Mouse (Mus musculus): ENCODE measurements at regions not wholly inside any gene's neighbourhood (a gene's known extent, or its start where the extent isn't known, plus 50 kb on each side); places are given as distances from the start of the nearest gene placed in this dataset.

DNA sequence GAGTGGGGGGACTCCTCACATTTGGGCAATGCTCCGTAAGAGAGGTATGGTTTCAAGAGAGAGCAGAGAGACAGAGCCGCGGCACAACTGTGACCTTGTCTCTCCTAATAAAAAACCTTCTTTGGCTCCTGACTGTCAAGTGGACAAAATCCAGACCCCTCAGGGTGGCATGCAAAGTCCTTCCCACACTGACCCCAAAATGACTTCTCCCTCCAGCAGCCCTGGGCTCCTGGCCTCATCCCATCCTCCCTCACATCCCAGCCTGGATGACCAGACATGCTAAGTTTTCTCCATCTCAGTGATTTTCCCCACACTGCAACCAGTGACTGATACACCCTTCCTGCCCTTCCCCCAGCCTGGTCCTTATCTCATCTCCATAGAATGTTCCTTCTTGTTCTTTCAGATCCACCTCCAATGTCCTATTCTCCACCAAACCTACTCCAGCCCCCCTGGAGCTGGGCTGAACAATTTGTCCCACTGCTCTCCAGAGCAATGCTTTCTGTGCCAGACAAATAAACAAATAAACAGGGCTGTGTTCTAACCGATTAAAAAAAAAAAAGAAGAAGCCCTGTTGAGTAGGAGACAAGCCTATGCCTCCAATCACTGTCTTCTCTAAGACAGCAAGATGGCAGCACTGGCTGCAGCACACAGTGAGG, 75.7 kb upstream of the Zmiz1 start:
- Histone ChIP-seq H3K9ac (ENCODE audit: low read depth, low read length) (no peak overlapping the region), H3K9me3 (ENCODE audit: control insufficient read depth, low read length) (no peaks in the 10 kb centered on the region), H3K4me3 (ENCODE audit: low read length) (no peak overlapping the region), H3K27me3 (replicated peaks; ENCODE audit: control insufficient read depth, insufficient read depth, low read length) (no peaks in the 10 kb centered on the region), H3K4me2 (ENCODE audit: low read depth, low read length) (no peak overlapping the region), H3K27ac (ENCODE audit: low read length) (0 out of 2 replicates have a peak overlapping the region, but pooled peaks have one; percentile 4), H3K36me3 (ENCODE audit: control insufficient read depth, insufficient read depth, low read length) (no peaks in the 10 kb centered on the region), H3K4me1 (ENCODE audit: control insufficient read depth, insufficient read depth, low read length) (peaks cover 9% of the 10 kb centered on the region)
- WGBS: 55% methylated on average over 4 of the region's 4 CpGs
- ATAC-seq: no peak

DNA sequence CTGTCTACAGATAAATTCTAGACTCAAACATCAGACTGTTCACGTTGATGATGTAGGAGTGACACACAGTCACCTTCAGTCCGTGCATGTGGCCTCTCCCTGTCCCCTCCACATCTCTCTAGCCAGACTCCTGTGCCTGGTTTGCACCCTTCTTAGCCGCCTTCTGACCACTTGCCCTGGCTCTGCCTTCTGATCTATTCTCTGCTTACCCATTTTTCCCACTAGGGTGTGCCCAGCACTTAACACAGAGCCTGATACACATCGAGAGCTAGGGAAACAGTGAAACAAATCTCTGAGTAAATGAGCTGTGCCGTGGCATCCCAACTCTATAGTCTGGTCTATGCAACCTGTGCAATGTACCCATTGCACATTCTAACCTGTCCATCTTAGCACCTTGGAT, 73.3 kb upstream of the Zmiz1 start:
- WGBS: 51% methylated on average over 5 of the region's 5 CpGs
- Histone ChIP-seq H3K4me3 (ENCODE audit: low read length) (no peak overlapping the region), H3K9ac (ENCODE audit: low read depth, low read length) (no peak overlapping the region), H3K27ac (ENCODE audit: low read length) (no peak overlapping the region), H3K27me3 (replicated peaks; ENCODE audit: control insufficient read depth, insufficient read depth, low read length) (no peaks in the 10 kb centered on the region), H3K4me1 (ENCODE audit: control insufficient read depth, insufficient read depth, low read length) (0 out of 2 replicates have a peak, but pooled peaks cover 3% of the 10 kb centered on the region), H3K36me3 (ENCODE audit: control insufficient read depth, insufficient read depth, low read length) (no peaks in the 10 kb centered on the region), H3K9me3 (ENCODE audit: control insufficient read depth, low read length) (no peaks in the 10 kb centered on the region), H3K4me2 (ENCODE audit: low read depth, low read length) (no peak overlapping the region)
- no peak for ATAC-seq

DNA sequence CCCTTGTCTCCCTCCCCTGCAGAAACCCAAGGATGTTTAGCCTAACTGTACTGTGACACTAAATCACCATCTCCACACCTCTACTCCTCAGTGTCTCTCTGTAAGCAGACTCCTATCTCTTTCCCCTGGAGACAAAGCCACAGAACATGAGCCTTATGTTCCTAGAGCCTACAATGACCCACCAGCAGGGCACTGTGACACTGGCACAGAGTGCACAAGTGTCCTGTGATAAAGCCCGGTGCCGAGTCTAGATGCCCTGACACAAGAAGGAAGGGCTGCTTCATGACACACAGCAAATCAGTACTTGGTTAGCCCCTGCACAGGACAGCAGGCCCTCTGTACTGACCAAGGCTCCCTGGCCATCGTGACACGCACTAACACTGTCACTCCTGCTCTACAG, 71.2 kb upstream of the Zmiz1 start:
- no peak overlapping the region for H3K4me3 ChIP-seq (ENCODE audit: low read length)
- 0 out of 2 replicates have a peak, but pooled peaks cover 3% of the 10 kb centered on the region for H3K4me1 ChIP-seq (ENCODE audit: control insufficient read depth, insufficient read depth, low read length)
- H3K36me3 ChIP-seq (ENCODE audit: control insufficient read depth, insufficient read depth, low read length): no peaks in the 10 kb centered on the region
- no peaks in the 10 kb centered on the region for H3K9me3 ChIP-seq (ENCODE audit: control insufficient read depth, low read length)
- no peaks in the 10 kb centered on the region for H3K27me3 ChIP-seq (replicated peaks; ENCODE audit: control insufficient read depth, insufficient read depth, low read length)
- H3K27ac ChIP-seq (ENCODE audit: low read length): no peak overlapping the region
- no peak overlapping the region for H3K9ac ChIP-seq (ENCODE audit: low read depth, low read length)
- no peak overlapping the region for H3K4me2 ChIP-seq (ENCODE audit: low read depth, low read length)
- ATAC-seq: no peak
- 92% methylated on average over 4 of the region's 4 CpGs for WGBS

DNA sequence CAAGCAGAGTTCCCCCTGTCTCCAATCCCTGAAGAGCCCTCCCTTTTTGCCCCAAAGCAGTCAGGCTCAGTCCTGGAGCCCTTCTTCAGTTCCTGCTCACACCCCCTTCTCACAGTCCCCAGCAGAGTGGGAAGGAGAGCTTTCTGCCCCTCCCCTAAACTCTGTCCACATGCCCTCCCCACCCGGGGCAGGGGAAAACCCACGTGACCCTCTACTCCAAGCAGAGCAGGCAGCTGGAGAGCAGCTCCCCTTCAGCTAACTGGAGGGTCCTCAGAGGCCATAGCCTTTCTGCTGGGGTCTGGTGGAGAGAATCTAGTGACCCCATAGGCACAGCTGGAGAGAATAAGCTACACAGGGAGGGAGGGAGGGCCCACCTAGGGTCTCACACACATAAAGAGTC, 69.7 kb upstream of the Zmiz1 start:
- no peaks in the 10 kb centered on the region for H3K9me3 ChIP-seq (ENCODE audit: control insufficient read depth, low read length)
- no peak overlapping the region for H3K27ac ChIP-seq (ENCODE audit: low read length)
- H3K36me3 ChIP-seq (ENCODE audit: control insufficient read depth, insufficient read depth, low read length): no peaks in the 10 kb centered on the region
- H3K27me3 ChIP-seq (replicated peaks; ENCODE audit: control insufficient read depth, insufficient read depth, low read length): no peaks in the 10 kb centered on the region
- no peak overlapping the region for H3K4me3 ChIP-seq (ENCODE audit: low read length)
- peak; percentile 39; the same call in 1 of the 2 replicates for ATAC-seq
- no peak overlapping the region for H3K4me2 ChIP-seq (ENCODE audit: low read depth, low read length)
- no peak overlapping the region for H3K9ac ChIP-seq (ENCODE audit: low read depth, low read length)
- WGBS: 23% methylated on average over 2 of the region's 2 CpGs
- 0 out of 2 replicates have a peak, but pooled peaks cover 3% of the 10 kb centered on the region for H3K4me1 ChIP-seq (ENCODE audit: control insufficient read depth, insufficient read depth, low read length)

DNA sequence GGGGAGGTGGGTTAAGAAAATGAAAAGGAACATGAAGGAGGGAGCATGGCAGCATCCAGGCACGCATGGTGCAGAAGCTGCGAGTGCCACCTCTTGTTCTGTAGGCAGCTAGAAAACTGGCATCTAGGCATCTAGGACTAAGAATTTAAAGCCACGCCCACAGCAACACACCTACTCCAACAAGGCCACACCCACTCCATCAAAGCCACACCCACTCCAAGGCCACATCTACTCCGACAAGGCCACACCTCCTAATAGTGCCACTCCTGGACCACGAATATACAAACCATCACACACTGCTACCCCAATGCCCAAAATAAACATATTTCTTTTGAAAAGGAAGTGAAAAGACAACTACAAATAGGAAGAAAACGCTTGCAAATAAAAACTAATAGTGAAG, 66.6 kb upstream of the Zmiz1 start:
- Histone ChIP-seq H3K27ac (ENCODE audit: low read length) (no peak overlapping the region), H3K27me3 (replicated peaks; ENCODE audit: control insufficient read depth, insufficient read depth, low read length) (no peaks in the 10 kb centered on the region), H3K4me2 (ENCODE audit: low read depth, low read length) (no peak overlapping the region), H3K4me1 (ENCODE audit: control insufficient read depth, insufficient read depth, low read length) (peaks cover 12% of the 10 kb centered on the region), H3K36me3 (ENCODE audit: control insufficient read depth, insufficient read depth, low read length) (no peaks in the 10 kb centered on the region), H3K9me3 (ENCODE audit: control insufficient read depth, low read length) (no peaks in the 10 kb centered on the region), H3K9ac (ENCODE audit: low read depth, low read length) (no peak overlapping the region), H3K4me3 (ENCODE audit: low read length) (no peak overlapping the region)
- ATAC-seq: no peak
- WGBS: 70% methylated on average over 6 of the region's 6 CpGs

DNA sequence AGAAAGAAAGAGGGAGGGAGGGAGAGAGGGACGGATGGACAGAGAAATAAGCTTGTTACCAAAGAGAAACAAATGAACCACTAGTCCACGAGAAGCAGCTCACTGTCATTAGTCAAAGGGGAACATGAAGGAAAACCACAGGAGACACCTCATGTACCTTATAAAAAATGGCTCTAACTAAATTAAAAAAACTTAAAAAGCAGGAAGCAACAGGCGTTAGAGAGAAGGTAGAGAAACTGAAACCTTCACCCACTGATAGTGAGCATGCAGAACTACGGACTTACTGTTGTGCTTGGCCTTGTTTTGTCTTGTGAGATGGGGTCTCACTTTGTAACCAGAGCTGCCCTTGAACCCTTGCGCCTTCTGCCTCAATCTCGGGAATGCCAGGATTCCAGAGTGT, 66.0 kb upstream of the Zmiz1 start:
- Histone ChIP-seq H3K4me1 (ENCODE audit: control insufficient read depth, insufficient read depth, low read length) (peaks cover 17% of the 10 kb centered on the region), H3K9ac (ENCODE audit: low read depth, low read length) (no peak overlapping the region), H3K4me3 (ENCODE audit: low read length) (no peak overlapping the region), H3K27me3 (replicated peaks; ENCODE audit: control insufficient read depth, insufficient read depth, low read length) (no peaks in the 10 kb centered on the region), H3K27ac (ENCODE audit: low read length) (no peak overlapping the region), H3K36me3 (ENCODE audit: control insufficient read depth, insufficient read depth, low read length) (no peaks in the 10 kb centered on the region), H3K9me3 (ENCODE audit: control insufficient read depth, low read length) (no peaks in the 10 kb centered on the region), H3K4me2 (ENCODE audit: low read depth, low read length) (no peak overlapping the region)
- 81% methylated on average over 6 of the region's 6 CpGs for WGBS
- no peak for ATAC-seq

DNA sequence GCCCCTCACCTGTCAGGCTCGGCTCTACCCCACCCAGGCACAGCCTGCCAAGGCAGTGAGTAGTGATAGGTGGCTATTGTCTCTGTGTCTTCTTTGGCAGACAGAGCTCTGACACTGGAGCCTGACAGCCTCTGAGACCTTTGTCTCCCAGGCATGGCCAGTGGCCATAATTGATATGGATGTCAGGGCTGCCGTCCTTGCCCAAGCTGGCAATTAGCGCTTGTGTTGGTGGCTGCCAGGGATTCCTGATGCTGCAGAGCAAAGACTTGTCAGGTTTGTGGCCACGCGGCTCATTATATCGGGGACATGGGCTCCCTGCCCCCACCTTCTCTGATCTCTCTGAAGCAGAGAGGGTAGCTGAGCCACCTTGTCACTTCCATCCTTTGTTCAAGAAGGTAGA, 64.1 kb upstream of the Zmiz1 start:
- H3K4me2 ChIP-seq (ENCODE audit: low read depth, low read length): no peak overlapping the region
- H3K9ac ChIP-seq (ENCODE audit: low read depth, low read length): no peak overlapping the region
- no peaks in the 10 kb centered on the region for H3K27me3 ChIP-seq (replicated peaks; ENCODE audit: control insufficient read depth, insufficient read depth, low read length)
- 81% methylated on average over 6 of the region's 6 CpGs for WGBS
- H3K27ac ChIP-seq (ENCODE audit: low read length): no peak overlapping the region
- no peaks in the 10 kb centered on the region for H3K36me3 ChIP-seq (ENCODE audit: control insufficient read depth, insufficient read depth, low read length)
- no peak overlapping the region for H3K4me3 ChIP-seq (ENCODE audit: low read length)
- no peaks in the 10 kb centered on the region for H3K9me3 ChIP-seq (ENCODE audit: control insufficient read depth, low read length)
- ATAC-seq: no peak
- peaks cover 15% of the 10 kb centered on the region for H3K4me1 ChIP-seq (ENCODE audit: control insufficient read depth, insufficient read depth, low read length)

DNA sequence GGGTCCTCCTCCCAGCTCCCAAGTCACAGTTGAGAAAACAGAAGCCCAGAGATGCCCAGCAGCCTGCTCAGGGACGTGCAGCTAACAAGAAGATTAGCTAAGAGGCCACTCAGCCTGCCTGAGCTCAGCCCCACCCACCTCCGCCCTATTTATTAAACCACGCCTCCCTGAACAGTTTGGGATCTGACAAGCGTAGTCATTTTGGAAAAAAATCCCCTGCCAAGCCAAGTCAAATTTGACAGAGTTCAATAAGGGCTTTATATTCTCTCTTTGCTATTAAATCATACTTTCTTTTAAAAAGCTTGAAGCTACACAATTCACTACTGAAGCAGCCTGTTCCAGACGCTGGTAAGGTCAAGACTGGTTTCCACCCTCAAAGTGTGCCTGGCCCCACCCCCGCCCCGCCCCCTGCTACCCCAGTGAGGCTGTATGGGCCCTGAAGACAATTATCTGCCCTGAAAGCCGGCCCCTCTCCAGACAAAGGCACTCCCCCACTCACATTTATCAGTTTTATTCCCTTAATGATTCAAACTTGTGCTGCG, 61.9 kb upstream of the Zmiz1 start:
- no peak overlapping the region for H3K27ac ChIP-seq (ENCODE audit: low read length)
- WGBS: 2% methylated on average over 9 of the region's 9 CpGs
- no peaks in the 10 kb centered on the region for H3K9me3 ChIP-seq (ENCODE audit: control insufficient read depth, low read length)
- ATAC-seq: peak; percentile 94
- H3K4me3 ChIP-seq (ENCODE audit: low read length): peak overlapping the region; percentile 25; the same call in 1 of the 2 replicates
- H3K9ac ChIP-seq (ENCODE audit: low read depth, low read length): no peak overlapping the region
- H3K4me1 ChIP-seq (ENCODE audit: control insufficient read depth, insufficient read depth, low read length): peaks cover 18% of the 10 kb centered on the region
- H3K36me3 ChIP-seq (ENCODE audit: control insufficient read depth, insufficient read depth, low read length): no peaks in the 10 kb centered on the region
- H3K4me2 ChIP-seq (ENCODE audit: low read depth, low read length): peak overlapping the region; percentile 39; the same call in 1 of the 2 replicates
- H3K27me3 ChIP-seq (replicated peaks; ENCODE audit: control insufficient read depth, insufficient read depth, low read length): no peaks in the 10 kb centered on the region

DNA sequence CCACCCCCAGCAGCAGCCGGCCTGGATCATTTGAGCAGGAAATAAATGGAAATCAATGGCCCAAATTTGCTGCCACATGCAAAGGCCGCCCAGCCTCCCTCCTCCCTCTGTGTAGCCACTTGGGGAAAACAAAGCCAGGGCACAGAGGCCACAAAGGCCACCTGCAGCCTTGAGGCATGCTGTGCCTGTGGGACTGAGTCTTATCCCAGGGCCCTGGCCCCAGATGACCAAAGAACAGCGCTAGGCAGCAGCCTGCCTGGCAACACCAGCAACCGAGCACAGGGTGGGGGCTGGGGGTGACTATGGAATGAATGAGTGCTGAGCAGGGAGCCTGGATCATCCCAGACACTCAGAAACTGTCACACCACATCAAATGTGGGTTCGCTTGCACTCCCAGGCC, 61.2 kb upstream of the Zmiz1 start:
- H3K36me3 ChIP-seq (ENCODE audit: control insufficient read depth, insufficient read depth, low read length): no peaks in the 10 kb centered on the region
- 46% methylated on average over 5 of the region's 5 CpGs for WGBS
- no peak overlapping the region for H3K4me3 ChIP-seq (ENCODE audit: low read length)
- ATAC-seq: no peak
- H3K9me3 ChIP-seq (ENCODE audit: control insufficient read depth, low read length): no peaks in the 10 kb centered on the region
- peaks cover 18% of the 10 kb centered on the region for H3K4me1 ChIP-seq (ENCODE audit: control insufficient read depth, insufficient read depth, low read length)
- H3K9ac ChIP-seq (ENCODE audit: low read depth, low read length): no peak overlapping the region
- H3K27ac ChIP-seq (ENCODE audit: low read length): no peak overlapping the region
- no peaks in the 10 kb centered on the region for H3K27me3 ChIP-seq (replicated peaks; ENCODE audit: control insufficient read depth, insufficient read depth, low read length)
- H3K4me2 ChIP-seq (ENCODE audit: low read depth, low read length): no peak overlapping the region

DNA sequence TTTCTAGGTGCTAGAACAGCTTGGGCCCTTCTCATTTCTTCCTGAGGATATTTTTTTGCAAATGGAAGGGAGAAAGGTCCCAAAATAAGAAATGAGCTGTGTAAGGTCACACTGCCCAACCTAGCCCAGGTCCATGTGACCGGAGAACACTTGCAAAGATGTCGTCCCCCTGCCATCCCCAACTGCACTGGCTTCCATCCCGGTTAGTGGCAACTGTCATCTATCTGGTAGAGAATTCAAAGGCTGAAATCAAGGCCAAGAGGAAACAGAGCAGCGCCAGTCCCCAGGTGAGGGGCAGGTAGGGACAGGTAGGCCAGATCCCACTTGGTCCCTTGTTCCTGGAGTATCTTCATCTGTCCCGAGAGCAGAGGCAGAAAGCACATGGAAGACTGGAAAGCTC, 60.2 kb upstream of the Zmiz1 start:
- Histone ChIP-seq H3K27me3 (replicated peaks; ENCODE audit: control insufficient read depth, insufficient read depth, low read length) (no peaks in the 10 kb centered on the region), H3K36me3 (ENCODE audit: control insufficient read depth, insufficient read depth, low read length) (no peaks in the 10 kb centered on the region), H3K4me2 (ENCODE audit: low read depth, low read length) (no peak overlapping the region), H3K4me3 (ENCODE audit: low read length) (no peak overlapping the region), H3K4me1 (ENCODE audit: control insufficient read depth, insufficient read depth, low read length) (peaks cover 18% of the 10 kb centered on the region), H3K9ac (ENCODE audit: low read depth, low read length) (no peak overlapping the region), H3K27ac (ENCODE audit: low read length) (no peak overlapping the region), H3K9me3 (ENCODE audit: control insufficient read depth, low read length) (no peaks in the 10 kb centered on the region)
- no peak for ATAC-seq
- 88% methylated on average over 5 of the region's 5 CpGs for WGBS

Measured in intestine, embryonic 16.5 days (tissue).